Mouse (Mus musculus) spleen, adult 12 weeks (tissue): ENCODE data around the gene Tent4b.

ENCODE experiments used
- DNase-seq: peaks from one replicate; pipeline ENCODE4 v3.0.0; 2022; ENCODE audit warnings: low spot score

Tent4b gene

GRCm38 (mm10) chr8:88279670-88280069, 80.7 kb downstream of the Tent4b start:
- no peak for DNase-seq

GRCm38 (mm10) chr8:88280904-88281303, 81.9 kb downstream of the Tent4b start:
- DNase-seq, result no peak

DNA sequence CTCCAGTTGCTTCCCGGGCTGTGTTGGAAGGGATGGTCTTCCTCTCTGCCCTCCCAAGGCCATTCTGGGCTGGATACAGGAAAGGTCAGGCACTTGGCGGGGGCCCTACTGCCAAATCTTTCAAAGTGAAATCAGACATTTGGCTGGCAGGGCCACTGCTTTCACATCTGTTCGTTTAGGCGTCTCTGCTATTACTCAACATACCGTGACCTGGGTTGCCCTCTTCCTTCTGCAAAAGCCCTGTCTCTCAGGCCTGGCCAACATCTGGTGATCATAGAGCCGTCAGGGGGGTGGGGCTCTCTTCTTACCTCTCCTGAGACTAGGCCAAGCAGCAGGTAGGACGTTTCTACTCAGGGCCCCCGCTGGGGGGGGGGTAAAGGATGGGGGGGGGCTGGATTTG, 83.7 kb downstream of the Tent4b start:
- DNase-seq, result no peak

DNA sequence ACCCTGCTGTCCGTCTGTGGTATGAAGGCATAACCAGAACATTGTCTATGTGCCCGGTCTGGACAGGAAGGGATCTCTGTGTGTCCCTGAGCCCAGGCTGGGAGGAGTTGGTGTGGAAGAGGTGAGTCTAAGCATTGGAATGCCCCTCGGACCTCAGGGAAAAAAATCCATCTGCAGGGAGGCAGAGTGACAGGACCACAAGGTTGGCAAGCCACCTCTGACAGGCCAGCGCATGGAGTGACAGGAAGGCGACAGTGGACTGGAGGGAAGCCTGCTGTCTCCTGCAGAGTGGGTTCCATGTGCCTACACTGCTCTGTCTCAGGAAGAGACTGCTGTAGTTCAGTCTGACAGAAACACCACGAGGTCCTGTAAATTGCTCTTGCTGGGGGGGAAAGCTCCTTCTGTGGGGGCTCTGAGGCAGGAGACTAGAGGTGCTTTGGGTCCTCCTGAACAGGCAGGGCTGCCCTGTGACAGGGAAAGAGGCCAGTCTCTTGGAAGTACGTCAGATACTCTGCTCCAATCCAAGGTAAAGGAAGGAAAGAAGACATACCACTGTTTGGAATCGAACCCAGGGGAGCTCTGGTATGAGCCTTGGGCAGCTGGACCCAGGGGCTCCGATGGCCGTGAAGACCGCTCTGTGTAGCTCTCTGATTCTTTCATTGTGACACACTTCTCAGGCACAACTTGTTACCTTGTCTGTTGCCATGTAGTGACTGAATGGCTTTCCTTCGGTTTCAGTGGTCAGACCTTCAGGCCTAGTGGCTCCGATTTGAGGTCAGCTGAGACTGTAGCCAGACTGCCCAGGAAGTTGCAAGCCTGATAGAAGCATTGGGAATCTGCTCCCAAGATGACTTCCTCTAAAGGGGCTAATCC, 84.5 kb downstream of the Tent4b start:
- no peak for DNase-seq

- no peak for DNase-seq
Measured at GRCm38 (mm10) chr8:88284738-88285137, 85.7 kb downstream of the Tent4b start.

- DNase-seq, result no peak
Measured at GRCm38 (mm10) chr8:88285469-88286356, 86.7 kb downstream of the Tent4b start.

DNA sequence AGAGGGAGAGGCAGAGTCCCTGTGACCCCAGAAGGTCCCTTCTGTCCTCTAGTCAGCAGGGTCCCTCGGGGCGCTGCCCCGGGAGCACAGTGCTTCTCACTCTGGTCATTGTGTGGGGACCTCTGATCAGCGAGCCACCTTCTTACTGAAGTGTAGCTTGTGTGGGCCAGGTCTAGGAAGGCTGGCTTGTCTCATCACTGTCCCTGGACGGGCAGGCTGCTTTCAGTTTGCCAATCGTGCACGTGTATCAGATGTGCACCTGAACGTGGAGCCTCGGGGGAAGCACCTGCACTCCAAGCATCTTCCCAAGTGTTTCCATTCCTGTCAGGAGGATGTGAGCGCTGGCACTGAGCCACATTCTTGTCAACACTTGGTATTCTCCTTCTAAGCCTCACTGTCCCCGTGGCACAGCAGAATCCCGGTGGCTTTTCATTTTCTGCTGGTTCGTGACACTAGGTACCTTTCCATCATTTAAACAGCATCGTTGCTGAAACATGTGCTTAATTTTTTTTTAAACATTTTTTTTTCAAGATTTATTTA, 87.5 kb downstream of the Tent4b start:
- DNase-seq, result no peak

GRCm38 (mm10) chr8:88288622-88289242, 89.7 kb downstream of the Tent4b start:
- DNase-seq, result no peak

- DNase-seq, result no peak
Measured at GRCm38 (mm10) chr8:88289901-88290300, 90.9 kb downstream of the Tent4b start.

GRCm38 (mm10) chr8:88290326-88291304, 91.6 kb downstream of the Tent4b start:
- no peak for DNase-seq

- no peak for DNase-seq
Measured at GRCm38 (mm10) chr8:88291305-88291690, 92.3 kb downstream of the Tent4b start.

GRCm38 (mm10) chr8:88292926-88293325, 93.9 kb downstream of the Tent4b start:
- no peak for DNase-seq

GRCm38 (mm10) chr8:88293590-88294356, 94.8 kb downstream of the Tent4b start:
- DNase-seq, result no peak

- DNase-seq, result no peak
Measured at GRCm38 (mm10) chr8:88294977-88295376, 96.0 kb downstream of the Tent4b start.

GRCm38 (mm10) chr8:88297976-88298732, 99.1 kb downstream of the Tent4b start:
- no peak for DNase-seq

- DNase-seq, result no peak
Measured at GRCm38 (mm10) chr8:88298733-88299103, 99.7 kb downstream of the Tent4b start.

DNA sequence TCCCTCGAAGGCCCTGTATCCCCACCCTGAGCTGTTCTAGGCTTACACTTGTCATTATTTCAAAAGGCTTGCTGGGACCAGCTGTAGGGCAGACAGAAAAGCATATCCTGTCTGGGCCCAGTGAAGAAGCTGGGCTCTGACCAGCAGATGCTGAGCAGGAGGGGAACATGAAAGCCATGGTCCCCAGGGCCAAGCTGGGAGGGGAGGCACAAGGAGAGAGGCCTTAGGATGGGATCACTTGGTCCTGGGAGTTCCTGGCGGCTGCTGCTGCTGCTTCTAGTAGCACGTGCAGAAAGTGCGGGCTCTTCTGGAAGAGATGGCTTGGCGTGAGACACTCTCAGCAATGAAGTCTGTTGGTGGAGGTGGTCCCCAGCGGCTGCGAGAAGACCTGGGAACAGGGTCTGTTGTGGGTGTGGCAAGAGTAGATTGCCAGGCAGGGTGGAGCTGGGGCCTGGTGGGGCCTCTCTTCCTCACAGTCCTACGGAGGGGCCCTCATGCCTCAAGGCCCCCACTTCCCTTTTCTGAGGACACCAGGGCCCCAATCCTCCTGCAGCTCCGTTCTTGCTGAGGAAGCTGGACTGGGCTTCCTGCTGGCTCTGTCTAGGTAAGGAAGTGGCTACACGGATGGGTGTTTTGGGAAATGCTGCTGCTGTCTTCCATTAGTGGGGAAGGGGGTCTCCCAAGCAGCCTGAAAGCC, 101.0 kb downstream of the Tent4b start:
- no peak for DNase-seq

- no peak for DNase-seq
Measured at GRCm38 (mm10) chr8:88301589-88302437, 102.8 kb downstream of the Tent4b start.
